Mouse (Mus musculus) kidney, embryonic 16.5 days (tissue): ENCODE data around the gene Hist1h1a. TPM values are rescaled to one million over a fixed set of nuclear protein-coding genes. Genes with fewer than 3 reads are reported as not detected.

Source experiments
- ATAC-seq: fragments of 200-750 bp; cut with Nextera tagmentation; 2 replicates; pipeline ENCODE4 v1.8.0; 2017; ENCODE audit warnings: moderate TSS enrichment; ENCODE audit not compliant: low FRiP score, low TSS enrichment
- H3K27ac ChIP-seq: fragments of 300-500 bp; sonication (generic); 2 replicates; pipeline ENCODE4 v1.5.1; 2014; ENCODE audit warnings: low read length
- H3K27me3 ChIP-seq: fragments of 300-500 bp; sonication (generic); 2 replicates; pipeline ENCODE4 v1.6.1; 2014; ENCODE audit warnings: low read length, control low read depth, mixed read lengths; ENCODE audit not compliant: insufficient read depth
- H3K36me3 ChIP-seq: fragments of 300-500 bp; sonication (generic); 2 replicates; pipeline ENCODE4 v1.6.1; 2014; ENCODE audit warnings: low read length, control low read depth, mixed read lengths; ENCODE audit not compliant: insufficient read depth
- H3K4me1 ChIP-seq: fragments of 300-500 bp; sonication (generic); 2 replicates; pipeline ENCODE4 v1.6.1; 2014; ENCODE audit warnings: low read length, control low read depth, mixed read lengths; ENCODE audit not compliant: insufficient read depth
- H3K4me2 ChIP-seq: fragments of 300-500 bp; sonication (generic); replicated peaks from 2 replicates; pipeline ENCODE4 v1.6.1; 2014; ENCODE audit warnings: low read depth, low read length
- H3K4me3 ChIP-seq: fragments of 300-500 bp; sonication (generic); 2 replicates; pipeline ENCODE4 v1.5.1; 2014; ENCODE audit warnings: mild to moderate bottlenecking, low read length
- H3K9ac ChIP-seq: fragments of 300-500 bp; sonication (generic); replicated peaks from 2 replicates; pipeline ENCODE4 v1.6.1; 2014; ENCODE audit warnings: low read length
- H3K9me3 ChIP-seq: fragments of 300-500 bp; sonication (generic); 2 replicates; pipeline ENCODE4 v1.6.1; 2016; ENCODE audit warnings: low read length, control low read depth
- WGBS: fragments of 180-500 bp; shearing (Covaris S2); extraction: QIAGEN DNeasy Blood & Tissue Kit; methylation state at CpG from one replicate; pipeline ENCODE4 v1.1.7; 2014; 5-methylcytosine and 5-hydroxymethylcytosine counted together
- microRNA-seq: library from miRNA; unstranded; fragments of <30 nt; microRNA quantifications from one replicate; pipeline ENCODE4, GENCODE M21; 2016
- polyA plus RNA-seq: library from polyadenylated mRNA; unstranded; fragments of >200 nt; fragmentation: Nextera tagmentation; extraction: Ambion mirVana; gene quantifications from 2 replicates; pipeline ENCODE4 v1.2.1, GENCODE M21; 2015

Hist1h1a gene
- polyA plus RNA-seq, 1 experiment from 2014 or later = 1.7 TPM

DNA sequence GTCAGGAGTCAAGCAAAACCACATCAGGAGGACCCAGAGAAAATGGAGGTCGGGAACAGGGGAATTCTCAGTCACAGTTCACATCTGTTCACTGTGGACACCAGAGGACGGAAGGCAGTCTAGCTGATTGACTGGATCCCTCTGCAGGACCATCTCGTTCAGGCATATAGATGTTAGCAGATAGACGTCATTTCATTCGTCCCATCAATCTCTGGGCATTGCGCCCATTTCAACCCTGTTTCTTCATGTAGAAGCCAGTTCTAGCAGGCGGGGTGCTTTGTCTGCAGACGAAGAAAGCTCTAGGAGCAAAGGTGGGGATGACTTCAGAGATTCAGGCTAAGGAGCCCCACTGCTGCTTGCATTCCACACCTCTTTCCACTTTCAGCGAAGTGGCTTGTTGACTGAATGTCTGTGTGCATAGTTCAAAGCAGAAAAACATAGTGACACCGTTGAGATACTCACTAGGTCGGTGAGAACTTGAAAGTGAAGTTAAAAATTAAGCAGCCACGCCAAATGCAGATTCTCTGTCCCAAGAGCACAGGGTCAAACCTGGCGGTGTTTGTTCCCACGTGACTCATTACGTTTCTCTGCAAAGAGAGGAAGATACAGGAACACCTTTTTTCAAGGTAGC, 43.1 kb downstream of the Hist1h1a start, which contains the start of gene Slc17a2:
Gene Slc17a2, plus strand, starts transcription at position 572 of the 631 bp plus-strand sequence.
- Histone ChIP-seq H3K9ac (no peak within 1 kb of the TSS), H3K36me3 (no peaks in the 10 kb centered on the region), H3K4me1 (no peaks in the 10 kb centered on the region), H3K4me3 (no peak within 1 kb of the TSS), H3K4me2 (no peak within 1 kb of the TSS), H3K27ac (no peak within 1 kb of the TSS), H3K9me3 (no peaks in the 10 kb centered on the region), H3K27me3 (no peaks in the 10 kb centered on the region)
- ATAC-seq = no peak
- 75% methylated on average over 15 of the region's 15 CpGs for WGBS

Small RNAs within 50 kb of the gene (microRNA-seq; reads per million reads assigned to microRNA genes)
- gene Gm44314 (not detected), gene Gm44484 (not detected)

Other genes with a start within 250 kb of the Hist1h1a start
- gene Hist1h4h, start 232.6 kb upstream of the Hist1h1a start, polyA plus RNA-seq = 4.5 and 5.6 TPM in 2 replicates
- 4.3 TPM in 2 replicates for gene Hist1h2af, start 229.8 kb upstream of the Hist1h1a start, polyA plus RNA-seq
- 4.6 and 6.0 TPM in 2 replicates for gene Hist1h3g, start 228.2 kb upstream of the Hist1h1a start, polyA plus RNA-seq
- gene Hist1h2bh, start 220.3 kb upstream of the Hist1h1a start, polyA plus RNA-seq = 0.64 and 0.92 TPM in 2 replicates
- 0.54 and 0.82 TPM in 2 replicates for gene Hist1h3f, start 219.6 kb upstream of the Hist1h1a start, polyA plus RNA-seq
- gene Hist1h4f, start 212.0 kb upstream of the Hist1h1a start, polyA plus RNA-seq = 1.5 and 2.0 TPM in 2 replicates
- gene Hist1h1d, start 210.4 kb upstream of the Hist1h1a start, polyA plus RNA-seq = 0.37 and 0.55 TPM in 2 replicates
- gene Hist1h3e, start 201.3 kb upstream of the Hist1h1a start, polyA plus RNA-seq = 4.7 TPM in 2 replicates
- gene Hist1h2ae, start 192.4 kb upstream of the Hist1h1a start, polyA plus RNA-seq = 57.3 and 57.7 TPM in 2 replicates
- gene Hist1h2bg, start 192.3 kb upstream of the Hist1h1a start, polyA plus RNA-seq = 8.5 and 9.1 TPM in 2 replicates
- 4.3 and 4.4 TPM in 2 replicates for gene Hist1h2bf, start 189.5 kb upstream of the Hist1h1a start, polyA plus RNA-seq
- gene Hist1h2ad, start 189.3 kb upstream of the Hist1h1a start, polyA plus RNA-seq = 2.5 and 3.0 TPM in 2 replicates
- 6.1 and 6.6 TPM in 2 replicates for gene Hist1h3d, start 187.9 kb upstream of the Hist1h1a start, polyA plus RNA-seq
- 102 TPM in 2 replicates for gene Hist1h4d, start 182.1 kb upstream of the Hist1h1a start, polyA plus RNA-seq
- 3.2 and 3.3 TPM in 2 replicates for gene Hist1h2be, start 142.5 kb upstream of the Hist1h1a start, polyA plus RNA-seq
- gene Hist1h1e, start 141.1 kb upstream of the Hist1h1a start, polyA plus RNA-seq = 14.7 and 15.9 TPM in 2 replicates
- gene Hist1h2ac, start 79.7 kb upstream of the Hist1h1a start, polyA plus RNA-seq = 1.3 and 1.6 TPM in 2 replicates
- 72.4 and 78.3 TPM in 2 replicates for gene Hist1h2bc, start 79.5 kb upstream of the Hist1h1a start, polyA plus RNA-seq
- 0.26 TPM in 1 of 2 replicates, not detected in the other for gene Hist1h1t, start 67.9 kb upstream of the Hist1h1a start, polyA plus RNA-seq
- gene Hist1h4c, start 65.2 kb upstream of the Hist1h1a start, polyA plus RNA-seq = 4.5 and 5.9 TPM in 2 replicates
- gene Hfe, start 52.8 kb upstream of the Hist1h1a start, polyA plus RNA-seq = 9.3 and 9.4 TPM in 2 replicates
- gene Hist1h1c, start 24.9 kb upstream of the Hist1h1a start, polyA plus RNA-seq = 25.6 and 28.3 TPM in 2 replicates
- 6.8 and 9.7 TPM in 2 replicates for gene Hist1h3c, start 18.1 kb upstream of the Hist1h1a start, polyA plus RNA-seq
- 2.1 and 2.5 TPM in 2 replicates for gene Hist1h2bb, start 16.9 kb upstream of the Hist1h1a start, polyA plus RNA-seq
- 33.6 and 37.8 TPM in 2 replicates for gene Hist1h2ab, start 12.5 kb upstream of the Hist1h1a start, polyA plus RNA-seq
- gene Hist1h3b, start 11.4 kb upstream of the Hist1h1a start, polyA plus RNA-seq = 8.8 and 13.2 TPM in 2 replicates
- 4.6 and 6.0 TPM in 2 replicates for gene Hist1h4b, start 6.7 kb upstream of the Hist1h1a start, polyA plus RNA-seq
- gene Hist1h4a, start 2.4 kb upstream of the Hist1h1a start, polyA plus RNA-seq = 0.90 TPM in 1 of 2 replicates, not detected in the other
- 6.1 and 7.8 TPM in 2 replicates for gene Hist1h3a, start 1.3 kb upstream of the Hist1h1a start, polyA plus RNA-seq
- not detected in 2 replicates for gene Trim38, start 6.2 kb downstream of the Hist1h1a start, polyA plus RNA-seq
- gene Slc17a2, start 43.3 kb downstream of the Hist1h1a start, polyA plus RNA-seq = 0.39 TPM in 1 of 2 replicates, not detected in the other
- gene Slc17a3, start 75.8 kb downstream of the Hist1h1a start, polyA plus RNA-seq = 9.1 and 11.0 TPM in 2 replicates
- 24.2 and 29.8 TPM in 2 replicates for gene Slc17a1, start 104.1 kb downstream of the Hist1h1a start, polyA plus RNA-seq
- gene Slc17a4, start 151.3 kb downstream of the Hist1h1a start, polyA plus RNA-seq = 4.4 and 4.9 TPM in 2 replicates
- not detected in 2 replicates for gene Hist1h2ba, start 170.5 kb downstream of the Hist1h1a start, polyA plus RNA-seq
- not detected in 2 replicates for gene Hist1h2aa, start 170.8 kb downstream of the Hist1h1a start, polyA plus RNA-seq
- 0.17 TPM in 1 of 2 replicates, not detected in the other for gene Scgn, start 227.5 kb downstream of the Hist1h1a start, polyA plus RNA-seq